Mouse (Mus musculus) limb, embryonic 15.5 days (tissue): ENCODE measurements around the gene Tfip11. TPM values are rescaled to one million over a fixed set of nuclear protein-coding genes. Genes with fewer than 3 reads are reported as not detected.

ENCODE experiments used
- ATAC-seq: fragments of 200-750 bp; cut with Nextera tagmentation; 2 replicates; pipeline ENCODE4 v1.8.0; 2017; ENCODE audit warnings: low read depth, moderate TSS enrichment; ENCODE audit not compliant: insufficient number of reproducible peaks, low FRiP score, low TSS enrichment
- H3K27ac ChIP-seq: fragments of 300-500 bp; sonication (generic); 2 replicates; pipeline ENCODE4 v1.5.1; 2015; ENCODE audit warnings: moderate library complexity, mild to moderate bottlenecking, inconsistent platforms
- H3K27me3 ChIP-seq: fragments of 300-500 bp; sonication (generic); 2 replicates; pipeline ENCODE4 v1.6.1; 2015; ENCODE audit warnings: inconsistent platforms
- H3K36me3 ChIP-seq: fragments of 300-500 bp; sonication (generic); 2 replicates; pipeline ENCODE4 v1.6.1; 2015; ENCODE audit warnings: inconsistent platforms
- H3K4me1 ChIP-seq: fragments of 300-500 bp; sonication (generic); 2 replicates; pipeline ENCODE4 v1.6.1; 2015; ENCODE audit warnings: inconsistent platforms
- H3K4me2 ChIP-seq: fragments of 300-500 bp; sonication (generic); 2 replicates; pipeline ENCODE4 v1.6.1; 2015; ENCODE audit warnings: mild to moderate bottlenecking, inconsistent platforms
- H3K4me3 ChIP-seq: fragments of 300-500 bp; sonication (generic); 2 replicates; pipeline ENCODE4 v1.5.1; 2015; ENCODE audit warnings: mild to moderate bottlenecking, inconsistent platforms
- H3K9ac ChIP-seq: fragments of 300-500 bp; sonication (generic); 2 replicates; pipeline ENCODE4 v1.6.1; 2015; ENCODE audit warnings: inconsistent platforms
- H3K9me3 ChIP-seq: fragments of 300-500 bp; sonication (generic); 2 replicates; pipeline ENCODE4 v1.6.1; 2016; ENCODE audit warnings: inconsistent platforms
- WGBS: fragments of 180-500 bp; shearing (Covaris S2); methylation state at CpG from one replicate; pipeline ENCODE4 v1.1.7; 2015; 5-methylcytosine and 5-hydroxymethylcytosine counted together
- polyA plus RNA-seq: library from polyadenylated mRNA; unstranded; fragments of >200 nt; fragmentation: Nextera tagmentation; extraction: Ambion mirVana; gene quantifications from 2 replicates; pipeline ENCODE4 v1.2.1, GENCODE M21; 2015

Gene Tfip11
- polyA plus RNA-seq, 1 experiment from 2014 or later: 28.7 TPM

DNA sequence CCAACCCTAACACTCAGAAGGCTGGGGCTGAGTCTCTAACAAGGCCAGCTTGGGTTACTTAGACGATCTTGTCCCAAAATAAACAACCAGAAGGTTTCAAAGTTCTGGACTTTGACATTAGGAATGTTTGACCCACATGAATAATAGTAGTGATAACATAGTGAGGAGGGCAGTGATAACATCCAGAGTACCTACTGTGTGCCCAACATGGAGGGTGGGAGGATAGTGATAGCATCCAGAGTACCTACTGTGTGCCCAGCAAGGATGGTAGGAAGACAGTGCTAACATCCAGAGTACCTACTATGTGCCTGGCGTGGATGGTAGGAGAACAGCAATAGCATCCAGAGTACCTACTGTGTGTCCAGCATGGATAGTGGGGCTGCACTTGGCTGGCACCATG lies 32.4 kb upstream of the Tfip11 start:
- Histone ChIP-seq H3K36me3 (no peaks in the 10 kb centered on the region), H3K4me1 (peaks cover 52% of the 10 kb centered on the region), H3K4me2 (no peak overlapping the region), H3K9ac (no peak overlapping the region), H3K27ac (no peak overlapping the region), H3K27me3 (no peaks in the 10 kb centered on the region), H3K4me3 (no peak overlapping the region), H3K9me3 (no peaks in the 10 kb centered on the region)
- 75% methylated on average over 2 of the region's 2 CpGs for WGBS
- no peak for ATAC-seq

DNA sequence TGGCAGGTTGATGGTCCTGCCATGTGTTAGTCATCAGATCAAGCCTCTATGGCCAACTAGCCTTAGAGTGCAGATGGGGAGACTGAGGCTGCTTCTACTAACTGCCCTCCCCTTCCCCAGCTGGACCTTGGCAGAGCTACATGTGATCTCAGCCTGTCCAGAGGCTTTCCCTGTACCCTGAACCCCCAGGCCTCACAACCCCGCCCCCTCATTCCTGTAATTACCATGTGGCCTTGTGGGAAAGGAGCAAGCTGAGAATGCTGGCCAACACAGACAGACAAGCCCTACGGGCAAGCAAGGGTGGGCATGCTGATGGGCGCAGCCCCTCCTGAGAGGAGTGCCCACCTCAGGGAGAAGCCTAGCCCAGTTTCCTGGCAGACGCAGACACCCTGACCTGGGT lies 31.5 kb upstream of the Tfip11 start:
- Histone ChIP-seq H3K4me1 (peaks cover 44% of the 10 kb centered on the region), H3K27me3 (no peaks in the 10 kb centered on the region), H3K4me3 (no peak overlapping the region), H3K27ac (no peak overlapping the region), H3K9me3 (no peaks in the 10 kb centered on the region), H3K9ac (no peak overlapping the region), H3K36me3 (no peaks in the 10 kb centered on the region), H3K4me2 (no peak overlapping the region)
- ATAC-seq: no peak
- 60% methylated on average over 4 of the region's 4 CpGs for WGBS

DNA sequence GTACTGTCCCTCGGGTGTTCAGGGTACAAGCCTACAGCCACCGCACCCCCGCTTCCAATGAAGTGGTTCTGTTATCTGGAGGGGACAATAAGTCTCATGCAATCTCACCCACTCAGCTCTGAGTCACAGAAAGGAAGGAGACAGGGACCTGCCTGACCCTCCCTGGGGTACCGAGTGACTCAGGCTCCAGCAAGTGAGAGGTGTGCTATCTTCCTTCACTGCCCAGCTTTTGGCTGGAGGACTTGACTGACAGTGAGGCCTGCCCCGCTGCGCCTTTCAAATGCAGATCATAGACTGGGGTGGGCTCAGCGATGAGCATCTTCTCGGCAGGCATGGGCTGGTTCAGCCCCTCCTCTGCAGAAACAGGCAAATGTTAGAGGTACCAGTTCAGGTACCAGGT lies 31.0 kb upstream of the Tfip11 start:
- Histone ChIP-seq H3K4me1 (peaks cover 40% of the 10 kb centered on the region), H3K36me3 (no peaks in the 10 kb centered on the region), H3K9ac (no peak overlapping the region), H3K9me3 (no peaks in the 10 kb centered on the region), H3K4me2 (no peak overlapping the region), H3K27me3 (no peaks in the 10 kb centered on the region), H3K27ac (no peak overlapping the region), H3K4me3 (no peak overlapping the region)
- WGBS: 51% methylated on average over 8 of the region's 8 CpGs
- ATAC-seq: no peak

DNA sequence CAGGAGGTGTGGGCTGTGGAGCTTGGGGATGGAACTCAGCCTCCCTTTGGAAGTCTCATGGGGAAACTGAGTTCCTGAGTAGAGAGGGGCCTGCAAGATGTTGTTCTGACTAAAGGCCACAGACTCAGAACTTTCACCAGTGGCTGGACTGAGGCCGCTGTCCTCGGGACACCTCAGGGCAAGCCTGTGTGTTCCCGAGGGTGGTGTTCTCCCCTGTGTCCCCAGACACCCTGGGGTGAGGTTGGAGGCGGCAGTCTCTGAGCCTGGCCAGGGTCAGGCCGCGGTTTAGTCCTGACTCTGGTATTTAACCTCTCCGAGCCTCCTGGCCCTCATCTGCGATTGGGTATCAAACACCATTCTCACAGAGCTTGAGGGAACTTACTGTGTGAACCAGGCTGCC lies 30.6 kb upstream of the Tfip11 start:
- ATAC-seq: no peak
- no peak overlapping the region for H3K4me3 ChIP-seq
- H3K27me3 ChIP-seq: no peaks in the 10 kb centered on the region
- 69% methylated on average over 8 of the region's 8 CpGs for WGBS
- no peak overlapping the region for H3K4me2 ChIP-seq
- H3K4me1 ChIP-seq: peaks cover 36% of the 10 kb centered on the region
- H3K9me3 ChIP-seq: no peaks in the 10 kb centered on the region
- no peak overlapping the region for H3K9ac ChIP-seq
- no peak overlapping the region for H3K27ac ChIP-seq
- H3K36me3 ChIP-seq: no peaks in the 10 kb centered on the region

DNA sequence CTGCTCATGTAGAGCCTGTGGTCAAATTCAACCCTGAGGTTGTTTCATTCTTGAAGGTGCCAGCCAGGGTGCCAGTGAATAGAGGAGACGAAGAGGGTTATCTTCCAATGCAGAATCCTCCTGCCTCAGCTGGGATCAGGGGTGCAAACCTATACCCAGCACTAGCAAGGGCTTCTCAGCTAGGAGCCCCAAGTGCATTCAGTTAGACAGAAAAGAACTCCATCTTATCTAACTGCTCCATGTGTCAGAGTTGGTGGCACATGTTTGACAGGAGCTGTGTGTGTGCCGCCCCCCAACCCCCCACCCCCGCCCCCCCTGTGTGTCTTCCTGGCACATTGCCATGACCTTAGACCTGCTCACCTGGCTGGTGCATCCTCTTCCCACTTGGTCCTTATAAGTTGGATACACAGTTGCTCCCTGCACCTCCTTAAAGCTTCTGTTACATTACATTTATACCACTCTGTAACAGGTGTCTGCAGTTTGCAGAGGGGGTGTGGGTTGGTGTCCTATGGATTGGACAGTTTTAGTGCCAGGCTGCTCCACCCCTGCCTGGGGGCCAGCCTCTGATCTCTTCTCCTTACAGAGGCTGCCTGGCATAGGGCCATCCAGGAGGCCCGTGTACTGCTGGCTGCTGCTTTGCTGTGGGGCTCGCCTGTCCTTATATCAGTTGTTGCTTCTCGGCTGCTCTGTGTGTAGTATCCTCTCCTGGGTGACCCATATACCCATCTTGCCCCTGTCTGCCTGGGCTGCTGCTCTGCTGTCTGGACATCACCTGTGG lies 29.6 kb upstream of the Tfip11 start:
- no peak overlapping the region for H3K9ac ChIP-seq

DNA sequence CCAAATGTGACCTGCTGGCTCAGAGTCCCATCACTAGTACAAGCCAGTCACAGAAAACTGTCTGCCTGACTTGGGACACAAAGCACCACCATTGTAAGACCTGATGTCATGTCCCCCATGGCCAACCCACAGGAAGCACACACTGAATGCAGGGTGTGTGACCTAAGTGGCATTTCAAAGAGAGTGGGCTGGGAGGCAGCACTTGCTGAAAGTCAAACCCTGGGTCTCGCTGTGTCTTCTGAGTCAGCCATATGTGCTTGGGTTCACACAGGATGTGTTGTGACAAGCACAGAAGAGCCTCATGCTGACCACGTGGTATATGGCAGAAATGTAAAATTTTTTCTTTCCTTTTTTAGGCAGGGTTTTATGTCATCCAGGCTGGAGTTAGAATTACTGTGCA lies 28.9 kb upstream of the Tfip11 start:
- Histone ChIP-seq H3K4me2 (no peak overlapping the region), H3K4me3 (no peak overlapping the region), H3K4me1 (peaks cover 22% of the 10 kb centered on the region), H3K9me3 (no peaks in the 10 kb centered on the region), H3K36me3 (no peaks in the 10 kb centered on the region), H3K27me3 (no peaks in the 10 kb centered on the region), H3K9ac (no peak overlapping the region), H3K27ac (peak overlapping the region; percentile 60; the same call in 1 of the 2 replicates)
- WGBS: 69% methylated on average over 2 of the region's 2 CpGs
- no peak for ATAC-seq

More for the DNA sequence above, 29.6 kb upstream of the Tfip11 start:
- peaks cover 26% of the 10 kb centered on the region for H3K4me1 ChIP-seq
- no peaks in the 10 kb centered on the region for H3K27me3 ChIP-seq
- 65% methylated on average over 6 of the region's 6 CpGs for WGBS
- ATAC-seq: no peak
- H3K36me3 ChIP-seq: no peaks in the 10 kb centered on the region
- no peaks in the 10 kb centered on the region for H3K9me3 ChIP-seq
- H3K4me3 ChIP-seq: no peak overlapping the region
- no peak overlapping the region for H3K4me2 ChIP-seq
- peak overlapping the region; percentile 60; the same call in 1 of the 2 replicates for H3K27ac ChIP-seq

DNA sequence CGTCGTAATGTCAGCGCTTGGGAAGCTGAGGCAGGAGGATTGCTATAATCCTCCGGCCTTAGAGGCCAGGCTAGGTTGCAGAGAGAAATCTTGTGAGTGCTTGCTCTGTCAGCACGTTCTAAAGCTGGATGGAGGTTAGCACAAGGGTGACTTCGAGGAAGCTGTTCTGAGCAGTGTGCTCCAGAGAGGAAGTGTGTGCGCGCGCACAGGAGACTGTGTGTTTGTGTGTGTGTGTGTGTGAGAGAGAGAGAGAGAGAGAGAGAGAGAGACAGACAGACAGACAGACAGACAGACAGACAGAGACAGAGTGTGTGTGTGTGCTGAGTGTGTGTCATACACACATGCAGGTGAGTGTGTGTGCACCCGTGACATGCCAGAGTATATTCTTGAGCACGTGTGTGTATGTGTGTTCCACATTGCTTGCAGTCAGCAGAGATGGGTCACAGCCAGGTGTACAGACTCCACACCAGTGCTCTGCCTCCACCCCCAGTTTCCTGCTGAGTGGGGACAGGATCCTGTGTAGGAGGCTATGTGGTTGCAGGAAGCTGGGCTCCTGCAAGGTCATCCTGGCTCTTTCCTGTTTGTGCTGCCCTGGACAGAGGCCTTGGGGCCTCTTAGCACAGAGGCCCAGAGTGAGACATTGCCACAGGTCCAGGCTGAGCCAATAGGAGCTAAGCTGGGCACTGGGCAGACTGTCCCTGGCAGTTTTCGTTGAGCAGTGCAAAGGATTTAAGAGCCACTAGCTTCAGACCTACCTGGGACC lies 27.8 kb upstream of the Tfip11 start:
- peak; percentile 52; the same call in 1 of the 2 replicates for ATAC-seq

DNA sequence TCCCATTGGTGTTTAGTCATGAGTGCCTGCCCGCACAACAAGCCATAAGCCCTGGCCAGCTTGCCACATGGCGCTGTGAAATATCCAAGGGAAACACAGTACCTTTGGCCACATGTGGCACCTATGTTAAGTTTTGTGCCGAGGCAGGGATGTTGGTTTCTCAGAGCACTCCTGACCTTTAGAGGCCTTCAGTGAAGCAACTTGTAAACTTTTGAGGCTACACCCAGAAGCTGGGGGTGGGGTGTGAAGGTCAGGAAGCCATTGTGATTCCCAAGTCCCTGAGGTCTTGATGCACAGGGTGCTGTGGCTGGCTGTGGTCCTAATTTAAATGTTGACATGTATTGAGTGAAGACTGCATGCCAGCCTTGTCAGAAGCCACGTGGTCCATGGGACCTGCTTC lies 26.8 kb upstream of the Tfip11 start:
- Histone ChIP-seq H3K9ac (no peak overlapping the region), H3K27ac (no peak overlapping the region), H3K27me3 (no peaks in the 10 kb centered on the region), H3K4me1 (peaks cover 18% of the 10 kb centered on the region), H3K4me3 (no peak overlapping the region), H3K4me2 (no peak overlapping the region), H3K9me3 (no peaks in the 10 kb centered on the region), H3K36me3 (no peaks in the 10 kb centered on the region)
- no peak for ATAC-seq
- 82% methylated on average over 4 of the region's 4 CpGs for WGBS

More for the DNA sequence above, 27.8 kb upstream of the Tfip11 start:
- Histone ChIP-seq H3K27me3 (no peaks in the 10 kb centered on the region), H3K9me3 (no peaks in the 10 kb centered on the region), H3K27ac (peak overlapping the region; percentile 33; the same call in 1 of the 2 replicates), H3K4me2 (no peak overlapping the region), H3K9ac (no peak overlapping the region), H3K36me3 (no peaks in the 10 kb centered on the region), H3K4me1 (peaks cover 21% of the 10 kb centered on the region), H3K4me3 (no peak overlapping the region)
- WGBS: 86% methylated on average over 12 of the region's 12 CpGs

DNA sequence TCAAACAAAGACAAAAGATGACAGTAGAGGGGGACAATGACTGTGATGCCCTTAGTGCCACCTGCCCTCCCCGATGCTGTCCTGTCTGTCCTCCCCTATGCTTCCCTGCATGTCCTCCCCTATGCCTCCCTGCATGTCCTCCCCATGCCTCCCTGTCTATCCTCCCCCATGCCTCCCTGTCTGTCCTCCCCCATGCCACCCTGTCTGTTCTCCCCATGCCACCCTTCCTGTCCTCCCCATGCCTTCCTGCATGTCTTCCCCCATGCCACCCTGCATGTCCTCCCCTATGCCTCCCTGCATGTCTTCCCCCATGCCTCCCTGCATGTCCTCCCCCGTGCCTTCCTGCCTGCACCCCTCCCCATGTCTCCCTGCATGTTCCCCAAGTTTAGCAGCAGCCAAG lies 26.0 kb upstream of the Tfip11 start:
- Histone ChIP-seq H3K9me3 (no peaks in the 10 kb centered on the region), H3K4me2 (no peak overlapping the region), H3K27ac (no peak overlapping the region), H3K4me3 (no peak overlapping the region), H3K4me1 (peaks cover 11% of the 10 kb centered on the region), H3K9ac (no peak overlapping the region), H3K27me3 (no peaks in the 10 kb centered on the region), H3K36me3 (no peaks in the 10 kb centered on the region)
- no peak for ATAC-seq
- 83% methylated on average over 2 of the region's 2 CpGs for WGBS

DNA sequence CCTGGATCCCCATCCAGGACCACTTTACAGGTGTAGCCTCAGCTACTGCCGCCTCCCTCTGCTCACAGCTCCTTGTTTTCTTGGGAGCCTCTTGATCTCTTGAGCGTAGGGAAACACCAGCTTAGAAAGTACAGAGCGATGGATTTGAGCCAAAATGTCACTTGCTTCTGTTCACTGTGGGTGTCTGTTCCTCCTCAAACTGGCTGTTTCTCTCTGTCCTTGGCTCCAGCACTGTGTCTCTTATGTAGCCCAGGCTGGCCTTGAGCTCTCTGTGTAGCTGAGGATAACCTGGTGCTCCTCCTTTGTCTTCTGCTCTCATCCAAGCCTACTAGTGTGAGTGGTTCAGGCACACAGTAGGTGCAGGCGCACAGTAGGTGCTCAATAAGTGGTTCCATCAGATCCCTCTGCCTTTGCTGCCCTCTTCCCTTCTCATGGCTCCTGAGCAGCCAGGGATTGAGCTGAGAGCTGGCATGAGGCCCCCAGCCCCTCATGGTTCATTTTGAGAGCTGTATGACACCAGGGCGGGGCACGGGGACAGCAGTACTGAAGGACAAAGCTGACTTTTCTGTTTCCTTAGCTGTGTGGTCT lies 25.3 kb upstream of the Tfip11 start:
- 93% methylated on average over 6 of the region's 6 CpGs for WGBS
- no peak for ATAC-seq
- Histone ChIP-seq H3K27me3 (no peaks in the 10 kb centered on the region), H3K36me3 (peaks cover under 1% of the 10 kb centered on the region; the same call in 1 of the 2 replicates), H3K9me3 (no peaks in the 10 kb centered on the region), H3K9ac (no peak overlapping the region), H3K4me2 (no peak overlapping the region), H3K27ac (no peak overlapping the region), H3K4me1 (peaks cover 8% of the 10 kb centered on the region), H3K4me3 (no peak overlapping the region)

DNA sequence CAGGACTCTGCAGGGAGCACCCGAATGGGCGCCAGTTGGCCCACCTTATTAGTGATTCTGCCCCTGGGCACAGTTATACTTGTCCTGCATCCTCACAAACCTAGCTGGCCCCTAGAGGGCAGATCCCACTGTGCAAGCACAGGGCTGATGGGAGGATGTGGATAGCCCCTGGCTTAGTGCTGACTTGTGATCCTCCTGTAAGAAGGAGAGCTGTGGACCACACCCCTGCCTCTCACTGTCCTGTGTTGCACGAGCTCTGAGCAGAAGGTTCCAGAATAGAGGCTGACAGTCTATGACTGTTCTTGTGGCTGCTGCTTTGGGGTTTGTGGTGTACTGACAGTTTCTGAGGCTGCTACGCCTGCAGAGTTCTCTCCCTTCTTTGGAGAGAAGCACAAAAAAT lies 24.5 kb upstream of the Tfip11 start:
- ATAC-seq: no peak
- no peak overlapping the region for H3K9ac ChIP-seq
- no peak overlapping the region for H3K4me2 ChIP-seq
- WGBS: 81% methylated on average over 4 of the region's 4 CpGs
- H3K27me3 ChIP-seq: no peaks in the 10 kb centered on the region
- peaks cover 9% of the 10 kb centered on the region for H3K36me3 ChIP-seq
- no peak overlapping the region for H3K4me3 ChIP-seq
- H3K9me3 ChIP-seq: no peaks in the 10 kb centered on the region
- H3K4me1 ChIP-seq: peaks cover 7% of the 10 kb centered on the region
- no peak overlapping the region for H3K27ac ChIP-seq

DNA sequence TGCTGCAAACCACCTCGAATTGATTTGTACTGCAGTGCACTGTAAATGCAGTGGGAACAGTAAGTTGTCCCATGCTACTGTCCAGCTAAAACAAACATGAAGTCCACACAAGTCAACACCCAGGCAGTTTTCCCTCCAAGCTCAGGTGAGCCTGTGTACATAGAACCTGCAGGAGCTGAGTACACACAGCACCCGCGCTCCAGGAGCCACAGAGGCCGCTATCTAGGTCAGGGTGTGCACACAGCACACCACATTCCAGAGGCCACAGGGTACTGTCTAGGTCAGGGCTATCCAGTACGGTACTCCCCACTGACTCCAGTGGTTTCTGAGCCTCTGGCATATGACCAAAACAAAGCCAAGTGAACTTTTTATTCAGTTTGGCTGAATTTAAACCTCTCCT lies 23.8 kb upstream of the Tfip11 start:
- no peak for ATAC-seq
- no peak overlapping the region for H3K4me3 ChIP-seq
- WGBS: 90% methylated on average over 5 of the region's 5 CpGs
- no peaks in the 10 kb centered on the region for H3K9me3 ChIP-seq
- H3K4me1 ChIP-seq: 0 out of 2 replicates have a peak, but pooled peaks cover 3% of the 10 kb centered on the region
- no peak overlapping the region for H3K9ac ChIP-seq
- H3K27ac ChIP-seq: no peak overlapping the region
- peaks cover 9% of the 10 kb centered on the region for H3K36me3 ChIP-seq
- no peak overlapping the region for H3K4me2 ChIP-seq
- H3K27me3 ChIP-seq: no peaks in the 10 kb centered on the region
